Mouse (Mus musculus): ENCODE measurements around the gene Eva1a. TPM values are rescaled to one million over a fixed set of nuclear protein-coding genes. Genes with fewer than 3 reads are reported as not detected.
A peak's percentile ranks its signal among the peaks of the same experiment; 100 is the strongest.

Eva1a gene
- polyA plus RNA-seq (2012; rRNA removed): 10.6 and 12.3 TPM in 2 replicates

DNA sequence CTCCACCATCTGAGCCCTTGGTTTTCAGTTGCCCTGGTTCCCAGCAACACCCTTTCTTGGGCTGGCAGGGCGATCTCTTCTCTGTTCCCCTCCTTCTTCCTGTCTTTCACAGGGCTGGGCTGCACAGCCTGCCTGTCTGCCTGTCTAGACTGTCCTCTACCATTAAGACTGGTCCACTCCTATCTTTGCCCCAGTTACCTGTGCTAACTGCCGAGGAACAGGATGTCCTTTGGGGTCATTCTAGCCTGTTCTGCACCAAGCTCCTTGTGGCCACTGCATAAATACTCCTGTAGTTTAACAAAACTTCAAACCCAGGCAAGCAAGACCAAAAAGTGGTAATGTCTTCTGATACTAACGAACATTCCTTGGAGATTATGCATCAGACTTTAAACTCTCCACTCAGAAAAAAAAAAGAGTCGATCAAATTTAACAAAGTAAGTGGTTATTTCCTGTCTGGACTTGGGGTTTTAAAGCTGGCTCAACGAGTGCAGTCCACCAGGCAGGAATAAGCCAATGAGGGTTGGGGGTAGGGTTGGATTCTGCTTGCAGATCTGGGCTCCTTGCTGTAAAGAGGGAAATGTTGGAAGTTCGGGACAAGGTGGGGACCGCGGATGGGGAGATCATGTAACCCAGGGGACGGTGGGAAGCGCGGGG lies at the start of gene Eva1a:
Gene Eva1a (plus strand): TSS at position 210 of the 654 bp plus-strand sequence.
- DNase-seq (ENCODE audit: low spot score): no peak

DNA sequence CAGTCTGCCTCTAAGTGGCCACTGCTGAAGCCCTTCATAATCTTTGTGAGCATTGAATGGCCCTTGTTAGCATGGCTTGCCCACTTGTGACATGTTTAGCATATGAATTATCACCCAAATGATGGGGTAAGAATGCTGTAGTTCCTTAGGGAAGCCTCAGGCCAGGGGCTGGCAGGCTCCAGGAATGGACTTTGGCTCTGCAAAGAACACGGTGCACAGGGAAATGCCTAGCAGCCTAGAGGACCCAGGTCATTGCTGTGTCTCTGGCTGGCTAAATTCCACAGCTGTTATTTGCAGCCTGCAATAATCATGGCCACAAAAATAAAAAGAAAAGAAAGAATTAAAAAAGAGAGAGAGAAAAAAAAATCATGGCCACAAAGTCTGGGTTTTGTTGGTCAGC lies 28.5 kb upstream of the Eva1a start:
- DNase-seq (ENCODE audit: low spot score): no peak

DNA sequence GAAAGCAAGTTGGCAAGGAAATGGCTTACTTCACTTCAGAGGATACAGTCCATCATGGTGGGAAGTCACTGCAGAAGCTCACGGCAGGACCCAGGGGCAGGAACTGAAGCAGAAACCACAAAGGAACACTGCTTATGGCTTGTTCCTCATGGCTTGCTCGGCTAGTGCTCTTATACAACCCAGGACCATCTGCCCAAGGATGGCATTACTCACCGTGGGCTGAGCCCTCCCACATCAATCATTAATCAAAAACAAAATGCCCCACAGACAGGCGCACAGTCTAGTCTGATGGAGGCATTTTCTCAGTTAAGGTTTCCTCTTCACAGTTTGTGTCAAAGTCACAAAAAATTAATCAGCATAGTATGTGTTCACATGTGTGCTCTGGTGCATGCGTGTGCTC lies 19.8 kb upstream of the Eva1a start:
- DNase-seq (ENCODE audit: low spot score): no peak

DNA sequence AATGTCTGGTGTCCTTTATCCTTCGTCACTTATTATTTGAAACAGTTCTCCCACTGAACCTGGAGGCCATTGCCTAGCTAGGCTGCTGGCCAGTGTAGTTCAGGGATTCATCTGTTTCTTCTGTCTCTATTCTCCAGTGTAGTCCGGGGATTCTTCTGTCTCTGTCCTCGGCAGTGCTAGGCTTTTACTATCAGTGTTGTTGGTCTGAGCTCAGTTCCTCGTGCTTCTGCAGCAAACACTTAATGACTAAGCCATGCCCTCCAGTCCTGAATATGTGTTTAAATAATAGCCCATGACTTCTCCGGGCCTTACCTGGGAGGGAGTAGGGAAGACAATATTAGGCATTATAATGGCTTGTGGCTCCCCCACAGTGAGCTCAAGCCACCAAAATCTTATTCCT lies 19.3 kb upstream of the Eva1a start:
- no peak for DNase-seq (ENCODE audit: low spot score)

DNA sequence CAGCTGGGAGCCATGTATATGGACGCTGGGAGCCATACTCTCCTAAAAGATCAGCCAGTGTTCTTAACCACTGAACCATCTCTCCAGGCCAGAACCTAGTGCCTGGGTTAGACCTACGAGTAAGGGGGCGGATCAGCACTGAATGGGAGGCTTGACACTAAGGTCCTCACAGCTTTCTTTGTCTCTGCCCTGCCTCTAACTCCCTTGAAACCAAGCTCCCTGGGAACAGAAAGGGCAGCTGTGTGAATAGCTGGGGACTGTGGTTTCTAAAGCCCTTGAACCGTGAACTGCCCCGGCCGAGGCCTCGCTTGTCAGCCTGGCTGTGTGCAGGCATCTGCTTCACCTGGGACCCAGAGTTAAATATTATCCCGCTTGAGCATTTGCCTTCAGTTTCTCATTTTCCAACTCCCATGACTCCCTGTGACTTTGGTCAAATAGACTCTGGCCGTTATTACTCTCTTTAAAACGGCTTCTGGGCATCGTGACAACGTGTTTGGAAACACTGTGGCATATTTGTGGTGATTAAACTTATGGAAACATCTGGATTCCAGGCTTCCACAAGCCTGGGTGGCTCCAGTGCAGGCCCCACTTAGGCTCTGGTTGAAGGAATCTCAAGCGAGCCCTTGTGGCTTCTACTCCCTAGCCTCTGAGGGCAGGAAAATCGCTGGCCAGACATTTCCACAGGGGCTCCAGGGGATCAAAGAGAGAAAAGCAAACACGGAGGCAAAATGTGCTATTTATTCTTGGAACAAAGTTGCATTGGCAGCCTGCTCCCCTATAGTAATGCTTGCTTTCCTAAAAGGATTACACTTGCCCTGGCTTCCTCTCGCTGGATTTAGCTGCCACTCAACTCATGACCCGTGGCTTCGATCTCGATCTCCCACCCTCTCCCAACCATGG lies 11.0 kb upstream of the Eva1a start:
- no peak for DNase-seq (ENCODE audit: low spot score)

DNA sequence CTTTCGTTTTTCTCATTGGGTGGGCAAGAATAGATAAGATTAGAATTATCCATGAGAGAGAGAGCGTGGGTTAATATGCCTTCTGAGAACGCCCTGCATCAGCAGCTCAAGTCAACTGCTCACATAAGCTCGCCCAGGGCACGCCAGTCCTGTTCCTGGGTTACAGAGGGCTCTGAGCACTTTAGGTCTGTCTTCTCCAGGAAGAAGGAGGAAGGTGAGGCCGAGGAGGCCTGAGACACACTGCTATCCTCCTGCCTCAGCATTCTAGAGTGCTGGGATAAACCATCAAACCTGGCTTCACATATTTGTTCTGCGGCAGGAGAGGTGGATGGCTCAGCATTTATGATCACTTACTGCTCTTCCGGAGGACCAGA lies 10.3 kb upstream of the Eva1a start:
- DNase-seq (ENCODE audit: low spot score): no peak

DNA sequence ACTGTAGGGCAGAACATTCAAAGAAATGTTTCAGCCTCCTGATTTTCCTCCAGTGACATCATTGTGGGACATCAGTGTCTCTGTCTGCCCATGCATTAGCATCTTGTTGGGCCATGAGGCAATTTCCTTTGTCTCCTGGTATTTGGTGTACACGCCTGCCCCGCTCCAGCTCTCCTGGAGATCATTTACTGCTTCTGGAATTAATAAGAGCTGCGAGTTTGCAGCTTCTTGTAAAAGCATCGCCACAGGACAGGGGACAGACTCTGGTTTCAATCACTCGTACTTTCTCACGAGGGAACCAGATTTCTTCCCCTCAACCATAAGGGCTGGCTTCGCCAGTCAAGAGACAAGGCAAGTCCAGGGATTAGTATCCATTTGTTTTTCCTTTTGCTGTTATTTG lies 3.6 kb upstream of the Eva1a start:
- DNase-seq (ENCODE audit: low spot score): no peak

DNA sequence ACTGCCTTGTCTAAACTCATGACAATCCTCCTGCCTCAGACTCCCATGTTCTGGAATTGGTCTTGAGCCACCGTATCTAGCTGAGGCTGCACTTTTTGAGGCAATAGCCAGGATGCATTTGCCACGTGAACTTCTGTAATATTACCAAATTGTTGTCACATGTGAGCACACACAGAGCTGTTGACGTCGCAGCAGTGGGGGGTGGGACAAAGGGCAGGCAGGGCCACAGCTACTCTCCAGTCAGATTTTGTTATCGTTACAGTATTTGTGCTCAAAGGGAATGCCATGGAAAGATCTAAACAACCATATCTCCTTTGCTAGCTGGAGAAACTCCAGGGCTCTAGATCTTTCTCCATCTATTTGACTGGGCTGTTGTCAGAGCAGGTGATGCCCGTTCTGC lies 1.6 kb upstream of the Eva1a start:
- DNase-seq (ENCODE audit: low spot score): no peak

DNA sequence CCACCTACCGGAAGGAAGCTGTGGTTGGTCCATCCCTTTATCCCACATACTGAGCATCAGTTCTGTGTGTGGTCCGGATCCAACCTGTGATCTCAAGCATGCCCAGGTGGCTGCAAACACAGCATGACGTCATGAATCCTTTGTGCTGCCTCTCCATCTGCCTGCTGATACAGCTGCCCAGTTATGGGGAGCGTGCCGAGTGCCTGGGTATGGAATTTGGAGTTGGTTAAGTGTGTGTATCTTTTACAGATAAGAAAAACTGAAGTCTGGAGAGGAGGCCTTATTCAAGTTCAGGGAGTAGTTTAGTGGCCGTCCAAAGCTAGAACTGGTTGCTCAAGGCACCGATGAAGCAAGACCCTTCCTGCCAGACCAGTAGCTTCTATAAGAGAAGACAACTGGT lies 875 bp upstream of the Eva1a start:
- no peak for DNase-seq (ENCODE audit: low spot score)

DNA sequence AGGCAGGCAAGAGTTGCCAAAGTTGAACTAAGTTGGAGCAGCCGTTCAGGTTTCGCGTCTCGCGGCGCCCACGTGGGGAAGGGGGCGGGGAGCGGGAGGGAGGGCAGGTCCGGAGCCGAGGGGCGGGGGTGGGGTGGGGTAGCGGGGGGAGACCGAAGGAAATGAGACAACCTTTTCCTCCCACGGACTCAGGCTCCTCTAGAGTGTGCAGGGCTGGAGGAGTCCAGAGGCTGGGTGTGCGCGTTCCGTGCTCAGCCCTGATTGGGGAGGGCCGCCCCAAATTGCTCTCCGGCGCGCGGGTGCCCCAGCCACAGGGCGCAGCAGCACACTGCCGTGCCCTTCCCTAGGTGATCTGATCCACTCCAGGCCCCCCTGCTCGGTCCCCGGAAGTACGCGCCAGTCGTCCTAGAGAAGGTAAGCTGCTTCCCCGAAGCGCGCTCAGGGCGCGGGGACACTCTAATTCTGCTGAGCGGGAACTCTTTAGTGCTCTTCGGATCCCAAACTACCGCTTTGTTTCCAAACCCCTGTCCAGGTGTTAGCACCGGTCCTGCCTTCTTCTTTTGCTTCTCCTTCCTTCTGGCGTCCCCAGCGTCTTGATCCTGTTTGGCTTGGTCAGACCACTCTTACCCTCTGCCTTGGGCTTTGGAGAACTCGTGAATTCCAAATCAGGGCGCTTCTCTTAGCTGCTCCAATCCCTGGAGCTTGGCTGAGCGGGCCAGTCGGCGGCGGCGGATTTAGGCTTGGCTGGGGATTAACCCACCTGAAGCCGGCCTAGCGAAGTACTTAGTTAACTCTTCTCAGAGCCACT lies 849 bp downstream of the Eva1a start:
- peak; percentile 41 for DNase-seq (ENCODE audit: low spot score)

DNA sequence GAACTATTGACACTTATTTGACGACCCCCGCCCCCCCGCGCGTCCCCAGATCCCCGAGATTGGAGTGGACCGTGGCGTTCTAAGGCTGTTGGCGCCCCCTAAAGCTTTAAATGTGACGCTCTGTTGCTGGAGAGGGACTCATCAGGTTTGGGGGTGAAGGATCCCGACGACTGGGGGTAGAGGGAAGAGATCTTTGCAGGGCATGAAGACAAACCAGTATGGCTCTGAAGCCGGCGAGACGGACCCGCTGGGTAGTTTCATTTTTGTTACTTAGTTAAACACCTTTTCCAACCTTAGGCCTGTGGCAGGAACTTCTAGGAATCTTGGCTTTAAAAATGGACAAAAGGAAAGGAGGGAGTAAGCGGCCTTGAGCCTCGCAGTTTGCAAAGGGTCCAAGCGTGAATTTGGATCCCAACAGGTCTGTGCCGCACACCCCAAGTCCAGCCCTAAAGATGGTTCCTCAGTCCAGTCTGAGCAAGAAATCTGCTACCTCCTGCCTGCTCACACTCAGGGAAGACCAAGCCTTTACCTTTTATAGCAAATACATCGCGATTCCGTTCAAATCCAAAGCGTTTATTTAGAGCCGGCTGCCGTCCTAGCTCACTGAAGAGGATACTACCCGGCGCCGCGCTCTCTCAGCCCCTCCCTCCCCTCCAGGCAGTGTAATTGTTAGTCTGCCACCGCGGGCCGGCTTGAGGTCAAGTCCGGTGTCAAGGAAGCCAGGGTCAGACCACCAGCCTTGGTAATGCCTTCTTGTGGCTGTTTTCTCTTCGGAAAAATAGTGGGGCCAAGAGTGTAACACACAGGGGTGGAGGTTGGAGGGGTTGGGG lies 1.7 kb downstream of the Eva1a start:
- DNase-seq (ENCODE audit: low spot score): no peak

DNA sequence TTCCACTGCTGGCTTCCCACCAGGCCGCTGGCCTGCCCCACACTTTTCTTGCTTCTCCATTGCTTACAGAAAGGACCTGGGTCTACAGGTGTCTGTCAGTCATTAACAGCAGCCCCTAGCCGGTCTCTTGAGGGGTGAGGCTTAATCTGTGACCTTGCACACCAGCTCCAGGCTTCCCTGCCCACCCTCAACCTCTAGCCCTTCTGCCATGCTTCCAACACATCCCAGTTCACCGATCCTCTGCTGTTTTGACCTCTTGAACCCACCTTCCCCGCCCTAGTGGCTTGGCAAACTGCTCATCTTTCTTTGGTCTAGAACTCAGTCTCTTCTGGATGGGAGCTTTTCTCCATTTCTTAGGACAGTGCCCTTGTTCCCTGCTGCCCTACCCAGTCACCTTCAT lies 2.8 kb downstream of the Eva1a start:
- DNase-seq (ENCODE audit: low spot score): no peak

DNA sequence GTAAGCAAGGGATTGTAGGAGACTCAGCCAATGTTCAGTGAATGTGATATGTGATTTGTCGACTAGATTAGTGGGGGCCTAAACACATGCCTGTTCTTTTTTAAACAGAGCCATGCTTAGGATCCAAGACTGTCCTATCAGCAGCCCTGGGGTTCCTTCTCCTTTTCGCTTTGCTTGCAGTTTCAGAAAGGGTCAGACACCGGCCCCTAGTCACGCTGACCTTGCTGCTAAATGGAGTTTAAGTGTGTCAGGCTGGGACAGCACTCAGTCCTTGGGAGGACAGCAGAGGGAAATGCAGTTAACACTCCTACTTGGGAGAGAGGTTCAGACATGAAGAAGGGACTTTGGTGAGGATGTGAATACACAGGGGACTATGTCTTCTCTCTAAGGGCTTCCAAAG lies 3.7 kb downstream of the Eva1a start:
- no peak for DNase-seq (ENCODE audit: low spot score)

DNA sequence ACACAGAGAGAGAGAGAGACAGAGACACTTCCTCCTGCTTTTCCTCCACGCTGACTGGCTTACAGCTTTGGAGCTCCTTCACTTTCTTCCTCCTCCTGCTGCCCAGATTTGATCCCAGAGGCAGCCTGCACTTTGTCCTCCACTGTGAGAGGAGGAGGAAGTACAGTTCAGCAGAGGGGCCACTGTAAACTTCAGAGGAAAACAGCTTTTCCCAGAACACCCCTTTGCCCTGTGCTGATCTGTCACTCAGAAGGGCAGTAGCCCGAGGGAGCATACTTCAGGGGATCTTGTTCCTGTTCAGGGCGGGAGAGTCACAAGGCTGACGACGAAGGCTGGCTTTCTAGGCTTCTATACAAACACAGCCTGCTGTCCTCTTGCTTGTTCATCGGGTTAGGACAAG lies 7.1 kb downstream of the Eva1a start:
- DNase-seq (ENCODE audit: low spot score): no peak

DNA sequence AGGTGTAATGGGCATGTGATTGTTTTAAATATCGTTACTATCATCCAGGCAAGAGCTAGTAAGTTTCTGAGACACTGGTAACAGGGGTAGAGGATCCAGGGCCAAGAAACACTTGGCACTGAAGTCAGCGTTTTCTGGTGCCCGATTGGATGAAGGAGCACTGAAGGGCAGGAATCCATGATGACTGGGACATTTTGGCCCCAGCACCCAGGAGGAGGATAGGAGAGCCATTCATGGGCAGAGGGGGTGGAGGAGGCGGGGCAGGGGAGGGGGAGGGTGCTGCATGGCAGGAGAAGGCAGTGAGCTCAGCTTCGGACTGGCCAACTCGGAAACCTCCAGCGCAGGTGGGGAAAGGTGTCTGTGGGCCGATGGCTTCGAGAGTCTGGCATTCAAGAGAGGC lies 9.4 kb downstream of the Eva1a start:
- DNase-seq (ENCODE audit: low spot score): no peak

DNA sequence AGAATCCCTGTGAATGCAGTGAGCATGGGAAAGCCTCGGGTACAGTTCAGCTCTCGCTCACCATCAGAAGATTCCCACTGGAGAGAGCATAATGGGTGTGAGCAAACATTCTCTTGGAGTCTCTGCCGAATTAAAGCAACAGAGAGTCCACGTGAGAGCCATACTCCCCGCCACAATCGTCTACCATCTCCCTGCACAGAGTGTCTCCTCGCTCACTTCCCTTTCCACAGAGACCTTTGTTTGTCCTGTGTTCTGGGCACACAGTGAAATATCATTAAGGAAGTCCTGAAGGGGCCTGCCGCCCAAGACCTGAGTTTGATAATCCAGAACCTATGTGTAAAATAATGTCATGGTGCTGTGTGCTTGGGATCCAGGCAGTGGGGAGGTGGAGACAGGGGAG lies 10.7 kb downstream of the Eva1a start:
- no peak for DNase-seq (ENCODE audit: low spot score)

DNA sequence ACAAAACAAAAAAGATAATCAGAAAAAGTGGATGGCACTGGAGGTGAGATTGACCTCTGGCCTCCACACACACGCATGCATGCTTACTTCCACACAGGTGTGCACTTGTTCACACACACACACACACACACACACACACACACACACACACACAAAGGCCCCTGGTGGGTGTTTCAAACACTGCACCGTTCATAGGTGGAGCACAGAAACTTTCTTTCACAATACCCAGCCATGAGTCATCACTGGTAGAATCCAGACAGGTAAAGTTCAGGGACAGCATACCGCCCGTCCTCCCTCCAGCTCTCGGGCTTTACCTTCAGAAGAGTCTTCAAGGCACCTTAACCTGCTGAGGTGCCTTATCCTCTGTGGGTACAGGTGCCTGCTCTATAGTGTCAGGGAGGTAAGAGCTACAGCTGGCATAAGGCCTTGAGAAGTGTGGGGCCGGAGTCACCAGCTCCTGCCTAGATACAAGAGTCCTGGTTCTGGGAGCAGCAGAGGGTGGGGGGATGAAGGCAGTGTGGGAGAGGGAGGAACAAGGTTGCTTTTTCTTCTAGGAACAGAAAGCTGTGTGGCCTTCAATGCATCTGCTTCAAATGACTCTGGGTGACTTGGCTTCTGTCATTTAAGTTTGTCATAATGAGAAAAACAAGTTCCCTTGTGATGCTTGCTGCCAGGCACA lies 11.3 kb downstream of the Eva1a start:
- no peak for DNase-seq (ENCODE audit: low spot score)

DNA sequence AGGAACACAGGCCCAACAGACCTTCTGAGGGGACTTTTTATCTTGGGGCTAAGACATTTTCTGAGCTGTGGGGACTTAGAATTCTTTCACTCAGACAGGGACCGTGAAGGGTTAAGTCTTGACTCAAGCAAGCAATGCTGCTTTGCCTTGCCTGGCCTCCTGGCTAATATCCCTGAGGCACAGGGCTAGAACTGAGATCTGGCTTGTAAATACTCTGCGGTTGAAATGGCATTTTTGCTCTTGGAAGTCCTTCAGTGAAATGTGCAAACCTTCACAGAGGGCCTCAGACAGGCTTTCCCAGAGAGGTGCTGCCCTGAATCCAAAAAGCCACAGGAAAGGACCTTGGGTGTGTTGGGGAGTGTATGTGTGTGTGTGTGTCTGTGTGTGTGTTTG lies 11.9 kb downstream of the Eva1a start:
- DNase-seq (ENCODE audit: low spot score): no peak

DNA sequence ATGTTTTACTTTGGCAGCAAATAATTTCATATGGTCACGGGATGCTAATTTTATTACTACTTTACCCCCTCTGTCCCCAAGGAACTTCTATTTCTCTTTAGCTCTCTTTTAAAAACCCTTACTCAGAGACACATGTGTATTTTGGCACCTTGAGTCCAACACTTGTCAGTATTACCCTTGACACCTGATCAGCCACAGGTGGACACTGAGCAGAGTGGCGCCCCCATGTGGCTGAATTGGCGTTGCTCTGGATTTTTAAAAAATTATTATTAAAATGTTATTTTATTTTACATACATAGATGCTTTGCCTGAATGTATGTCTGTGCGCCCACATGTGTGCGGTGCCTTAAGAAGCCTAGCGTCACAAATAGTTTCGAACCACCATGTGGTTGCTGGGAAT lies 14.0 kb downstream of the Eva1a start:
- DNase-seq (ENCODE audit: low spot score): no peak

DNA sequence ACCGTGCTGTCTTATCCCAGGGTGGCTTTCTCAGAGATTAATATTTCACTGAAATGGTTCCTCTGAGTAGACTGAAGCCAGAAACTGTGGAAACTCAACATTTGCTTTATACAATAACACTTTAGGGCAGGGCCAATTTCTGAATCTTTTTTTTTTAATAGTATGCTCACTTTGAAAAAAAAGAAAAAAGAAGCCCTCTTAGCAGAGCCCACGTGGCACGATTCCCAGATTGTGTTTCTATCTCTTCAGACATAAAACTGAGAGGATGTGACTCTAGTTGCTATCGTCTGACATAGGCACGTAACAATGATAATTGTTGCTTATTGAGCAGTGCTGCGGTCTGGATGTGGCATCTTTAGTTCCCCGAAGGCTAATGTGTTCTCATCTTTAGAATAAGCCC lies 19.1 kb downstream of the Eva1a start:
- DNase-seq (ENCODE audit: low spot score): no peak

DNA sequence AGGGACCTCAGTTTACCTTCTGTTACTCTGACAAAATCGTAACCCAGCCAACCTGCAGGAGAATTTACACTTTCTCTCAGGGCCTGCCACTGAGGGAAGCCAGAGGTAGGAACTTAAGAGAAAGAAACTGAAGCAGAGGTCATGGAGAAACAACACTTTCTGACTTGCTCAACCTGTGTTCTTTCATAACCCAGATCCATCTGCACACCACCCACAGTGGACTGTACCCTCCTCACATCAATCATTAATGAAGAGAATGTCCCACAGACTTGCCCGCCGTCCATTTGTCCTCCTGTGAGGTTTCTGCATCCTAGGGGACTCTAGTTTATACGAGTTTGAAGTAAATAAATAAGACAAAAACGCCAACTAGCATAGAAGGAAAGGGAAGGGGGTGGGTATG lies 24.4 kb downstream of the Eva1a start:
- DNase-seq (ENCODE audit: low spot score): no peak

Measured in urinary bladder, adult 2 months (tissue).